Comparison of ENCODE assay signal across 19 mouse cellular contexts in the genomic region with DNA sequence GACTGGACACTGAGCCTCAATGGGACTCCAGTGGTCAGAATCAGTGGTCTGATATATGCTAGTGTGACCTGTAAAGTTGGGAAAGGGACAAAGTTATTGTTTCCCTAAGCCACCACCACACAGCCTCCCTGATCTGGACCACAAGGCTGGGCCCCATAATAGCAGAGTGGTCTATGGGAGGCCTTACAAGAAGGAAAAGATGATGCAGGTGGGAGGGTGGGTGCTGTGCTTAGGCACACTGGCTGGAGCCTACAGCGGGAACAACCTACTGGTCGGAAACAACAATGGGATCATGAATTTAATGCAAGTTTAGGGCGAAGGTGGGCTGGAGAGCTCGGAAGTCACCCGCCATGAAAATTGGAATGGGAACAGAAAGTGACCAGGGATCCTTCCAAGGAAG. TPM values are rescaled to one million over a fixed set of nuclear protein-coding genes. Genes with fewer than 3 reads are reported as not detected.
DNase-seq lines count a peak whose midpoint lies in the region; ATAC-seq and TF ChIP-seq lines count a peak whose summit lies in the region.
"Had no signal": no experiment of that assay in that cellular context is flagged by ENCODE, and none has a peak within 500 bp of the region (broad histone marks: within the 10 kb centered on the region; RNA-seq: fewer than 3 reads in every experiment).

No protein-coding gene starts in this region.

- no peak overlapping the region for H3K9ac ChIP-seq in heart, embryonic 13.5 days
- no peak overlapping the region for H3K9ac ChIP-seq in heart, embryonic 11.5 days (ENCODE audit: low read depth, low read length)
- H3K9ac ChIP-seq in midbrain, embryonic 13.5 days (replicated peaks), result no peak overlapping the region
- H3K9ac ChIP-seq in midbrain, embryonic 16.5 days (ENCODE audit: low read depth, low read length), result no peak overlapping the region
- H3K9ac ChIP-seq: intestine, embryonic 15.5 days; liver, embryonic 14.5 days had no signal

- no peak overlapping the region for H3K27ac ChIP-seq in heart, embryonic 13.5 days (replicated peaks)
- no peak overlapping the region for H3K27ac ChIP-seq in heart, embryonic 11.5 days (ENCODE audit: low read depth, low read length)
- H3K27ac ChIP-seq in layer of hippocampus, adult 2 months, result 0 out of 2 replicates have a peak overlapping the region, but pooled peaks have one; percentile 86
- no peak overlapping the region for H3K27ac ChIP-seq in midbrain, embryonic 13.5 days
- no peak overlapping the region for H3K27ac ChIP-seq in midbrain, embryonic 16.5 days (ENCODE audit: low read length)
- H3K27ac ChIP-seq: intestine, embryonic 15.5 days; limb, embryonic 12.5 days; liver, embryonic 14.5 days had no signal

- peaks cover 98% of the 10 kb centered on the region for H3K27me3 ChIP-seq in heart, embryonic 13.5 days (replicated peaks)
- H3K27me3 ChIP-seq in heart, embryonic 11.5 days (ENCODE audit: control insufficient read depth, insufficient read depth, low read length), result peaks cover 92% of the 10 kb centered on the region
- H3K27me3 ChIP-seq in midbrain, embryonic 13.5 days, result peaks cover 79% of the 10 kb centered on the region
- peaks cover 32% of the 10 kb centered on the region for H3K27me3 ChIP-seq in midbrain, embryonic 16.5 days (ENCODE audit: control insufficient read depth, insufficient read depth, low read depth, low read length)

- no peak for DNase-seq in layer of hippocampus, adult 2 months (ENCODE audit: low spot score in 2 of 2)
- DNase-seq in layer of hippocampus, postnatal 25 days (ENCODE audit: extremely low spot score in 1 of 2, low spot score in 1 of 2), result no peak
- DNase-seq in naive thymus-derived CD4-positive, alpha-beta T cell, adult 2 months (ENCODE audit: low read depth), result peak; percentile 22
- DNase-seq in adrenal gland, adult 2 months, result no peak
- DNase-seq: cerebellum, postnatal 36 days; gastrocnemius, postnatal 36 days; heart, postnatal 36 days; kidney, adult 9 months had no signal

- H3K4me2 ChIP-seq in heart, embryonic 13.5 days, result peak overlapping the region; percentile 67
- no peak overlapping the region for H3K4me2 ChIP-seq in heart, embryonic 11.5 days
- peak overlapping the region; percentile 65; the same call in 1 of the 2 replicates for H3K4me2 ChIP-seq in midbrain, embryonic 13.5 days (replicated peaks)
- H3K4me2 ChIP-seq in midbrain, embryonic 16.5 days (ENCODE audit: low read length), result no peak overlapping the region; the same call in 1 of the 2 replicates

- WGBS in heart, embryonic 13.5 days, result 12% methylated on average over 5 of the region's 5 CpGs
- WGBS in heart, embryonic 11.5 days (ENCODE audit: insufficient replicate concordance), result 7% methylated on average over 5 of the region's 5 CpGs
- 8% methylated on average over 5 of the region's 5 CpGs for WGBS in midbrain, embryonic 13.5 days
- WGBS in midbrain, embryonic 16.5 days, result 15% methylated on average over 5 of the region's 5 CpGs

- H3K4me3 ChIP-seq in heart, embryonic 13.5 days, result 0 out of 2 replicates have a peak overlapping the region, but pooled peaks have one; percentile 43
- H3K4me3 ChIP-seq in heart, embryonic 11.5 days (ENCODE audit: low read depth, low read length), result no peak overlapping the region
- H3K4me3 ChIP-seq in layer of hippocampus, adult 2 months, result no peak overlapping the region
- H3K4me3 ChIP-seq in midbrain, embryonic 13.5 days (replicated peaks), result no peak overlapping the region
- no peak overlapping the region for H3K4me3 ChIP-seq in midbrain, embryonic 16.5 days (ENCODE audit: low read depth, low read length)
- H3K4me3 ChIP-seq: intestine, embryonic 15.5 days had no signal

- H3K4me1 ChIP-seq in heart, embryonic 13.5 days, result peaks cover 42% of the 10 kb centered on the region
- peaks cover 26% of the 10 kb centered on the region for H3K4me1 ChIP-seq in heart, embryonic 11.5 days (ENCODE audit: control insufficient read depth, insufficient read depth, low read length)
- H3K4me1 ChIP-seq in midbrain, embryonic 13.5 days (replicated peaks), result peaks cover 58% of the 10 kb centered on the region
- H3K4me1 ChIP-seq in midbrain, embryonic 16.5 days (ENCODE audit: control insufficient read depth, insufficient read depth, low read length), result peaks cover 37% of the 10 kb centered on the region

- ATAC-seq in heart, embryonic 13.5 days (ENCODE audit: extremely low read depth, insufficient number of reproducible peaks, low FRiP score, low TSS enrichment), result no peak
- ATAC-seq in heart, embryonic 11.5 days (replicated peaks; ENCODE audit: insufficient number of reproducible peaks, low FRiP score, low TSS enrichment), result no peak
- no peak for ATAC-seq in midbrain, embryonic 13.5 days
- ATAC-seq in midbrain, embryonic 16.5 days, result no peak
- ATAC-seq: intestine, embryonic 15.5 days had no signal

- H3K36me3 ChIP-seq in heart, embryonic 13.5 days, result no peaks in the 10 kb centered on the region
- no peaks in the 10 kb centered on the region for H3K36me3 ChIP-seq in heart, embryonic 11.5 days (ENCODE audit: control insufficient read depth, insufficient read depth, low read length)
- H3K36me3 ChIP-seq in midbrain, embryonic 13.5 days, result no peaks in the 10 kb centered on the region
- H3K36me3 ChIP-seq in midbrain, embryonic 16.5 days (ENCODE audit: control insufficient read depth, insufficient read depth, low read length), result no peaks in the 10 kb centered on the region
- H3K36me3 ChIP-seq: intestine, embryonic 15.5 days; limb, embryonic 12.5 days had no signal

- TF ChIP-seq CTCF in layer of hippocampus, adult 2 months (conservative IDR thresholded peaks at IDR 0.05), result no peak

- H3K9me3 ChIP-seq in heart, embryonic 13.5 days, result no peaks in the 10 kb centered on the region
- H3K9me3 ChIP-seq in heart, embryonic 11.5 days (replicated peaks; ENCODE audit: control insufficient read depth, low read length), result no peaks in the 10 kb centered on the region
- no peaks in the 10 kb centered on the region for H3K9me3 ChIP-seq in midbrain, embryonic 13.5 days
- H3K9me3 ChIP-seq in midbrain, embryonic 16.5 days (replicated peaks; ENCODE audit: control insufficient read depth, low read length, poor library complexity, severe bottlenecking), result no peaks in the 10 kb centered on the region
- H3K9me3 ChIP-seq: intestine, embryonic 15.5 days; limb, embryonic 12.5 days had no signal

RNA-seq across cellular contexts. Expression of gene Wnt10a, which starts 14.5 kb away (rescaled TPM):
- polyA plus RNA-seq in heart, embryonic 13.5 days (2015; fragmentation: Nextera tagmentation; extraction: Ambion mirVana), result not detected in 2 replicates
- not detected in 2 replicates for polyA plus RNA-seq in heart, embryonic 11.5 days (2014; fragmentation: Nextera tagmentation; extraction: Ambion mirVana)
- 1 to 10 TPM; 2.5 to 3.3 TPM for total RNA-seq in layer of hippocampus, adult 2 months (2021)
- total RNA-seq in layer of hippocampus, postnatal 25 days (2021), result 1 to 10 TPM; 2.0 to 2.2 TPM
- polyA plus RNA-seq in midbrain, embryonic 13.5 days (2015; fragmentation: Nextera tagmentation; extraction: Ambion mirVana), result 0.35 and 0.45 TPM in 2 replicates
- 0.10 and 0.47 TPM in 2 replicates for polyA plus RNA-seq in midbrain, embryonic 16.5 days (2015; fragmentation: Nextera tagmentation; extraction: Ambion mirVana)
- total RNA-seq in adrenal gland, adult 2 months (2021), result 1 to 10 TPM in 1 of 2 experiments, under 1 TPM in 1; 0.23 to 1.2 TPM
- 2.1 and 2.4 TPM in 2 replicates for polyA plus RNA-seq in adrenal gland, adult 2 months (2012; rRNA removed)
- total RNA-seq: gastrocnemius, postnatal 36 days; heart, postnatal 36 days; monocyte, adult 5-6 weeks had no signal
- polyA plus RNA-seq: liver, embryonic 14.5 days; neural tube, embryonic 14.5 days had no signal

RNA-seq across cellular contexts. Expression of gene Wnt6, which starts 34.2 kb away (rescaled TPM):
- polyA plus RNA-seq in heart, embryonic 13.5 days (2015; fragmentation: Nextera tagmentation; extraction: Ambion mirVana), result 0.31 and 0.36 TPM in 2 replicates
- 0.46 and 0.68 TPM in 2 replicates for polyA plus RNA-seq in heart, embryonic 11.5 days (2014; fragmentation: Nextera tagmentation; extraction: Ambion mirVana)
- 1 to 10 TPM in 1 of 2 experiments, under 1 TPM in 1; 0.79 to 1.1 TPM for total RNA-seq in layer of hippocampus, adult 2 months (2021)
- total RNA-seq in layer of hippocampus, postnatal 25 days (2021), result under 1 TPM in 1 of 2 experiments, not detected in 1; 0.37 TPM
- polyA plus RNA-seq in midbrain, embryonic 13.5 days (2015; fragmentation: Nextera tagmentation; extraction: Ambion mirVana), result 2.4 and 2.5 TPM in 2 replicates
- polyA plus RNA-seq in midbrain, embryonic 16.5 days (2015; fragmentation: Nextera tagmentation; extraction: Ambion mirVana), result 3.6 and 4.2 TPM in 2 replicates
- total RNA-seq in adrenal gland, adult 2 months (2021), result 1 to 10 TPM; 2.3 to 5.7 TPM
- polyA plus RNA-seq in adrenal gland, adult 2 months (2012; rRNA removed), result 11.5 and 17.1 TPM in 2 replicates
- polyA plus RNA-seq: neural tube, embryonic 14.5 days had no signal

RNA-seq across cellular contexts. Expression of gene Cdk5r2, which starts 48.9 kb away (rescaled TPM):
- polyA plus RNA-seq in heart, embryonic 13.5 days (2015; fragmentation: Nextera tagmentation; extraction: Ambion mirVana), result not detected in 2 replicates
- polyA plus RNA-seq in heart, embryonic 11.5 days (2014; fragmentation: Nextera tagmentation; extraction: Ambion mirVana), result 0.30 and 0.48 TPM in 2 replicates
- 100 to 1,000 TPM; 193 to 196 TPM for total RNA-seq in layer of hippocampus, adult 2 months (2021)
- 100 to 1,000 TPM; 224 to 251 TPM for total RNA-seq in layer of hippocampus, postnatal 25 days (2021)
- 4.8 and 7.1 TPM in 2 replicates for polyA plus RNA-seq in midbrain, embryonic 13.5 days (2015; fragmentation: Nextera tagmentation; extraction: Ambion mirVana)
- 8.1 and 9.7 TPM in 2 replicates for polyA plus RNA-seq in midbrain, embryonic 16.5 days (2015; fragmentation: Nextera tagmentation; extraction: Ambion mirVana)
- total RNA-seq in adrenal gland, adult 2 months (2021), result 1 to 10 TPM; 3.1 to 4.6 TPM
- polyA plus RNA-seq in adrenal gland, adult 2 months (2012; rRNA removed), result 8.7 and 11.6 TPM in 2 replicates
- total RNA-seq: gastrocnemius, postnatal 36 days; heart, postnatal 36 days; monocyte, adult 5-6 weeks had no signal
- polyA plus RNA-seq: limb, embryonic 12.5 days; lung, embryonic 16.5 days had no signal

RNA-seq across cellular contexts. Expression of gene Prkag3, which starts 56.8 kb away (rescaled TPM):
- 4.2 and 7.2 TPM in 2 replicates for polyA plus RNA-seq in heart, embryonic 13.5 days (2015; fragmentation: Nextera tagmentation; extraction: Ambion mirVana)
- 5.5 and 5.7 TPM in 2 replicates for polyA plus RNA-seq in heart, embryonic 11.5 days (2014; fragmentation: Nextera tagmentation; extraction: Ambion mirVana)
- total RNA-seq in layer of hippocampus, adult 2 months (2021), result not detected
- total RNA-seq in layer of hippocampus, postnatal 25 days (2021), result not detected
- polyA plus RNA-seq in midbrain, embryonic 13.5 days (2015; fragmentation: Nextera tagmentation; extraction: Ambion mirVana), result 0.08 TPM in 1 of 2 replicates, not detected in the other
- polyA plus RNA-seq in midbrain, embryonic 16.5 days (2015; fragmentation: Nextera tagmentation; extraction: Ambion mirVana), result not detected in 2 replicates
- under 1 TPM in 1 of 2 experiments, not detected in 1; 0.17 TPM for total RNA-seq in adrenal gland, adult 2 months (2021)
- 0.20 and 0.26 TPM in 2 replicates for polyA plus RNA-seq in adrenal gland, adult 2 months (2012; rRNA removed)
- total RNA-seq: monocyte, adult 5-6 weeks had no signal
- polyA plus RNA-seq: forebrain, embryonic 16.5 days; liver, embryonic 14.5 days; neural tube, embryonic 14.5 days had no signal

Comparison
In these comparisons a context has a peak if more than half of its experiments do, and no peak if none do; other contexts are left out.
1. H3K4me2 ChIP-seq: peak in heart, embryonic 13.5 days (single experiment) and midbrain, embryonic 13.5 days (single experiment); none in heart, embryonic 11.5 days (single experiment) and midbrain, embryonic 16.5 days (single experiment).